Mouse (Mus musculus) brown adipose tissue, adult 24 weeks (tissue): ENCODE data around the gene Tmem181a. TPM values are rescaled to one million over a fixed set of nuclear protein-coding genes. Genes with fewer than 3 reads are reported as not detected.
"Not testable (repeated sequence)": the region's sequence is repeated elsewhere in the genome, so short reads cannot be mapped to it uniquely, and the experiment has no call there.

Experiments
- H3K27ac ChIP-seq: fragments of 200-500 bp; replicated peaks from 2 replicates; pipeline ENCODE4 v1.5.1; 2012; ENCODE audit warnings: low read depth, mild to moderate bottlenecking, low read length
- H3K4me1 ChIP-seq: fragments of 200-500 bp; 2 replicates; pipeline ENCODE4 v1.6.1; 2012; ENCODE audit warnings: low read length, mixed read lengths; ENCODE audit not compliant: control insufficient read depth, insufficient read depth, insufficient read length
- H3K4me3 ChIP-seq: fragments of 200-500 bp; 2 replicates; pipeline ENCODE4 v1.5.1; 2012; ENCODE audit warnings: low read depth, mild to moderate bottlenecking, low read length, moderate library complexity; ENCODE audit not compliant: insufficient read depth
- polyA plus RNA-seq: library from polyadenylated mRNA; stranded (reverse); fragments of >200 nt; gene quantifications from 2 replicates; pipeline ENCODE4 v1.2.4, GENCODE M21; 2012; ENCODE audit not compliant: missing spikeins, insufficient read depth, insufficient read length

Gene Tmem181a
- polyA plus RNA-seq, 1 experiment, result 4.2 TPM

DNA sequence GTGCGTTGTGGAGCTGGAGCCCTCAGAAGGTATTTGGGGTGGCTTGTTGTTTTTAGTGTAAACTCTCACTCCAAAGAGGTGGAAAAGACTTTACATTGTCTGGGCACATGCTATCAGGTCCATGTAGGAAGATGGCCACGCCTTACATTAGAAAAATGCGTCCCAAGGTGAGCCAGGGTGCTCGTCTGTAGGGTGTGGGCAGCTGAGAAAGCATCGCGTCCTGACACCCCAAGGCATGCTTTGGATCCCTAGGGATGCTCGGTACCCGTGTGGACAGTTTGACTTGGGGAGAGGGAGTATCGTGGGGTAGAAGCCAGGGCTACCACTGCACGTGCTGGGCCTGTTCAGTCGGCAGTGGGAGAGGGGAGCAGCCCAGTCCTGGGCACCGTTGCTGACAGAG, 32.4 kb downstream of the Tmem181a start:
- H3K4me3 ChIP-seq, H3K27ac ChIP-seq, H3K4me1 ChIP-seq: not testable (repeated sequence)

DNA sequence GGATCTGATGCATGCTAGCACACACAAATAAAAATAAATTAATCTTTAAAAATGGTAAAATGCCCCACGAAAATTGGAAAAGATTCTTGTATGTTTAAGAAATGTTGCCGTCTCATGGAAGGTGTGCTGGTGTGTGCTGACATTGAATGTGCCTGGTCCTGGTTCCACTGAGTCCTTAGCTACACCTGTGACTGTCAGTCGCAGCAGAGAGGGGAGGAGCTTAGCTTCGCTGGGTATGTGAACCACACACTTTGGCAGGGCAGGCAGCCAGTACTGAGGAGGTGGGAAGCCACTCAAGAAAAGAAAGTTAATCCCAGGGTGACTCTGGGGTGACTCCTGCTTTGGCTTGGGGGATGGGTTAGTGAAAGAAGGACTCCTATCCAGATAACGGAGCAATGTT, 37.2 kb downstream of the Tmem181a start:
- H3K27ac ChIP-seq, H3K4me1 ChIP-seq, H3K4me3 ChIP-seq: not testable (repeated sequence)

DNA sequence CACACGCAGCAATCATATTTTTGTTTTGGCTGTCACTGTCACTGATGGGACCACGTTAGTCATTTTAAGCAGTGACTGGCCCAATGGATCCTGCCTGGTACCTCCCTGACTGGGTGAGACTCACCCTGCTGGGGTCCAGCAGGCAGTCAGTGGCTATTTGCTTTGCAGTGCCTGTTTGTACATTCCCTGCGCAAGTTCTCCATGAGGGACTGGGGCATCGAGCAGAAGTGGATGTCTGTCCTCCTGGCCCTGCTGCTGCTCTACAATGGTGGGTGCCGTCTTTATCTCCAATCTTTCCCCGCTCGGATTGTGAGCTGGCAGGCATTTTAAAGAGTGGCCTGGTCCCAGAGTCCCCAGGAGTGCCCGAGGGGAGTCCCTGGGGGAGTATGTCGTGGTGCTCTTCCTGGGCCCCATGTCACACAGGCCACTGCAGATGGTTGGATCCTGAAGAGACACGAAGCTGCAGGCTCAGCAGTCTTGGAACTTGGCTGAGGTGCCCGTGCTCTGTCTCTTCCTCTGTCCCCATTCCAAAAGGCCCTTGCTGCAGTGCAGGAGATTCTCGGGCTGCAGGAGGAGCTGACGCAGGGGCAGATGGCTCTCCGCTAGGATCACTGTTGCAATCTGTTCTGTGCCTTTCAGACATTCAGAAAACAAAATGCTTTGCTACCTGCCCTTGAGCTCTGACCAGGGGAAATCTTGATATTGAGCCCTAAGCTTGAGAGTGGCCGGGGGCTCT, 40.6 kb downstream of the Tmem181a start:
- not testable (repeated sequence) for H3K4me3 ChIP-seq, H3K4me1 ChIP-seq, H3K27ac ChIP-seq

DNA sequence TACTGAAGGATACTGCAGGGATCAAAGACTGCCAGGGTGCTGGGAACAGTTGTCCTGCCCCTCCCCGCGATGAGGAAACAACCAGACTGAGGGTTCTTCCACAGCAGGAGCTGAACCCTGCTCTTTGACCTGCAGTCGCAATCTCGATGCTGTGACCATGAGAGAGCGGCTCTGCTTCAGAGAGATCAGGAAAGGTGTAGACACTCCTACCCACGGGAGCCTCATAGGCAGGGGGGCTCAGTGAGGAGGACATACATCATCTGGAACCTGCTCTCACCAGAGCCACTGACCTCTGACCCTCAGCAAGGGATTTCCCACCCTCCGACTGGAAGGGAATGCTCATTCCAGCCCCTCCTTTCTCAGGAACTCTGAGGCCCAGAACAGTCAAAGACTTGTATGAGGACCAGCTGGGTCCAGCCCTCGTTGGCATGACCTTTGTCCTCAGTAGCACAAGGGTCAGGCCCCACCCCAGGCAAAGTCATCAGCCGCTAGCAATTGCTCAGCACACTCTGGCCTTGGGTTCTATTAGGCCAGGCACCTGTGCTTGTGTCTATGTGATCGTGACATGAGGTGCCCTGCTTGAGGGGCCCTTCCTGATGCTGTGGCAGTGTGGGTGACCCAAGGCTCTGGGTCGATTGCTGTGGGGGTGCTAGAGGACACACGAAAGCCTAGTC, 43.7 kb downstream of the Tmem181a start:
- not testable (repeated sequence) for H3K27ac ChIP-seq, H3K4me3 ChIP-seq, H3K4me1 ChIP-seq

DNA sequence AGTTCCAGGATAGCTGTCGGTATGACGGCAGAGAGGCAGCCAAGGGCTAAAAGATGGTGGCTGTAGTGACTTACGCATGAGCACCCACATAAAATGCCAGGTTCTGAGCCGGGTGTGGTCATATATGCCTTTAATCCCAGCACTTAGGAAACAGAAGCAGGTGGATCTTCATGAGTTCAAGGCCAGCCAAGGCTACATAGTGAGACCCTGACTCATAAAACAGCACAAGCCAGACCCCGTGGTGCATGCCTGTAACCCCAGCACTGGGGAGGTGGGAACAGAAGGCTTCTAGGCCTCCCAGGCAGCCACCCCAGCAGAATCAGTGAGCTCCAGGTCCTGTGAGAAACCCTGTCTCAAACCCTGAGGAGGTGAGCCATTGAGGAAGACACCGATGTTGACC, 48.2 kb downstream of the Tmem181a start:
- H3K4me3 ChIP-seq, H3K4me1 ChIP-seq, H3K27ac ChIP-seq: not testable (repeated sequence)

DNA sequence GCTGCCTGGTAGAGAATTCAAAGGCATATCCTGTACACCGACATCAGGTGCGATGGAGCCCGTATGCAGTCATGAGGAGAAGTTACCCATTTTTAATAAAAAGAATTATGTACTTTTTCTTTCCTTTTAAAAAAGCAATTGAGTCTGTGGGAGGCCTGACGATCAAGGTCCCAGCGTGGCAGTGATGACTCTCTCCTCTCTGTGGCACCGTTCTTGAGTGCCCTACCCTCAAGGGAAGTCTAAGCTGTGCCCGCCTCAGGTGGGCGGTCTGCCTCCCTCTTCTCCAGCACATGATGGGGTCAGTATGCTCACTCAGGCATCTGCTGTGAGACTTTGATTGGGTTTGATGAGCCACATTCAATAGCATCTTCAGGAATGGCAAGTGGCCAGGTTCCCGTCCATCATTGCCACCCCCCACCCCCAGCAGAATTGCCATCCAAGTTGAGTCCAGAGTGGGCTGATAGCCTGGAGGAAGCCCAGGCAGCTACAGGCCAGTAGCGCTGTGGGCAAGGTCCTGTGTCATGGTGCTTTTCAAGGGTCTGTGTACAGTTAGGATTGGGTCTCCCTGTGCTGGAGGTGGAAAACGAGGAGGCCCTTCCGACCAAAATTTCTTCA, 49.1 kb downstream of the Tmem181a start:
- not testable (repeated sequence) for H3K4me1 ChIP-seq, H3K4me3 ChIP-seq, H3K27ac ChIP-seq

DNA sequence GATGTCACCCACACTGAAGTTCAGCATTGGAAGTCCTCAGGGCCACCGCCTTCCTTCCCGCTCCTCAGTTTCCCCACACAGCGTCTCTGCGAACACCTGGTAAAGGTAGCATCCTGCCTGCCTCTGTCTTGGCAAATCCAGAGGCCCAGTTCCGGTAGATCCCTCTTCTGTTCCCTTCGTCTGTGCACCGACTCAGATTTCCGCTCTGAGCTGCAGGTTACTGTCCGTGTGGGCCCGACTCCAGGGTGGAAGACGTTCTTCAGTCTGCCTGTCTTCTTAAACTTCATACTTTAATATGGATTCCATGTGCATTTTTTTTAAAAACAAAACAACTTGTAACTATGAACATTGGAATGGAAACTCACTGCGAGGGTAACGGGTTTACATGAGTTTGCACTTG, 49.8 kb downstream of the Tmem181a start:
- not testable (repeated sequence) for H3K4me1 ChIP-seq, H3K4me3 ChIP-seq

DNA sequence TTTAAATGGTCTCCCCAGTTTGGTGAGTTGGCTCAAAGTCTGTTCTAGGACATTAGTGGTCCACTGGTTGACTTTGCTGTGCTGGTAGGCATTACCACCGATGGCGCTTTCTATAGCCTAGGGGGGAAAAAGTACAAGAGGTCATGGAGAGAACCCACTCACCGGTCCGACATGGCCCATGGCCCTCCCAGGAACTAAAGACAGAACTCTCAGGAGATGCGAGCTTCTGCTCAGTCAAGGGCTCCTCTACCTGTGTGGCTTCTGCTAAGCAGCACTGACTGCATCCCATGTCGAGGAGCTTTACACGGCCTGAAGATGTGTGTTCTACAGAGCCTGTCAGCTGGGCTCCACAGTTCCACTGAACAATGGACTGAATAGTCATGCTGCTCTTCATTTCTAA, 55.1 kb downstream of the Tmem181a start:
- H3K27ac ChIP-seq, H3K4me3 ChIP-seq, H3K4me1 ChIP-seq: not testable (repeated sequence)

More for the DNA sequence above, 49.8 kb downstream of the Tmem181a start:
- not testable (repeated sequence) for H3K27ac ChIP-seq

DNA sequence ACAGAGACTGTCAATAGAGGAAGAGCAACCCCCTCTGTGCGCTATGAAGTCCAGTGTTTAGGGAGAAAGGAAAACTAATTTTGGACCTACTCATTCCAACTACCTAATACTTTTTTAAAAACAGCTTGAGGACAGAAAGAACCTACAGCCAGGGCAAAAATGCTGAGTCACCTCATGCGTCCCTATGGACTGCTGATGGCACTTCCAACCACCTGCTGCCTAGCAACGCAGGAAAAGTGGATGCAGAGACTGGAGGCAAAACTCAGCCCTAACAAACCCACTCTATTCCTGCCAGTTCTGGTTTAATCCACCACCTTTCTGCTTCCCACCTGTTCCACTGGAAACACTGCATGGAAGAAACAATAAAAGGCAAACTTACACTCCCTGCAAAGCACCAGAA, 56.1 kb downstream of the Tmem181a start:
- H3K27ac ChIP-seq, H3K4me1 ChIP-seq, H3K4me3 ChIP-seq: not testable (repeated sequence)

DNA sequence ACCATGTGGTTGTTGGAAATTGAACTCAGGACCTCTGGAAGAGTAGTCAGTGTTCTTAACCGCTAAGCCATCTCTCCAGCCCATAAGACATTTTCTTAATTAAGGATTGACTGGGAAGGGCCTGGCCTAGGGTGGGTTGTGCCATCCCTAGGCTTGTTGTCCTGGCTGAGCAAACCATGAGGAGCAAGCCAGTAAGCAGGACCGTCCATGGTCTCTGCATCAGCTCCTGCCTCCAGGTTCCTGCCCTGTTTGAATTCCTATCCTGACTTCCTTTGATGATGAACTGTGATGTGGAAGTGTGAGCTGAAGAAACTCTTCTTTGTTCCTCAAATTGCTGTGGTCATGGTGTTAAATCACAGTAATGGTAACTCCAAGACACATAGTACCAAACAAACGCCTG, 57.8 kb downstream of the Tmem181a start:
- not testable (repeated sequence) for H3K4me1 ChIP-seq, H3K4me3 ChIP-seq, H3K27ac ChIP-seq

DNA sequence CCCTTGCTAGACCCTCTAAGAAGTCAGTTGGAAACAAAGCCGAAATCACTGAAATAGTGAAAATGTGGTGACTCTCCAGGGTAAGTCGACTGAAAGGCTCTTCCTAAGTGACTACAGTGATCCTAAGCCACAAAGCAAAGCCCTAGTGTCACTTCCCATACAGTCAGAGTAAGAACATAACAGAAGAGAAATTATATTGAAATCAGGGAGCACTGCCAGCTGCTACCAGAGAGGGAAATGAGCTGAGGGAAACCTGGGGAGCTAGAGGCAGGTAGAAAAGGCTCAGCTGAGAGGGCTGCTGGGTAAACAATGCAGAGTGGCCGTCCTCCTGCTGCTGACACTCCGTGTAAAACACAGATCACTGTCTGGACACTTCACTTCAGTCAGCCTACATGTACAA, 59.0 kb downstream of the Tmem181a start:
- H3K27ac ChIP-seq, H3K4me3 ChIP-seq, H3K4me1 ChIP-seq: not testable (repeated sequence)

DNA sequence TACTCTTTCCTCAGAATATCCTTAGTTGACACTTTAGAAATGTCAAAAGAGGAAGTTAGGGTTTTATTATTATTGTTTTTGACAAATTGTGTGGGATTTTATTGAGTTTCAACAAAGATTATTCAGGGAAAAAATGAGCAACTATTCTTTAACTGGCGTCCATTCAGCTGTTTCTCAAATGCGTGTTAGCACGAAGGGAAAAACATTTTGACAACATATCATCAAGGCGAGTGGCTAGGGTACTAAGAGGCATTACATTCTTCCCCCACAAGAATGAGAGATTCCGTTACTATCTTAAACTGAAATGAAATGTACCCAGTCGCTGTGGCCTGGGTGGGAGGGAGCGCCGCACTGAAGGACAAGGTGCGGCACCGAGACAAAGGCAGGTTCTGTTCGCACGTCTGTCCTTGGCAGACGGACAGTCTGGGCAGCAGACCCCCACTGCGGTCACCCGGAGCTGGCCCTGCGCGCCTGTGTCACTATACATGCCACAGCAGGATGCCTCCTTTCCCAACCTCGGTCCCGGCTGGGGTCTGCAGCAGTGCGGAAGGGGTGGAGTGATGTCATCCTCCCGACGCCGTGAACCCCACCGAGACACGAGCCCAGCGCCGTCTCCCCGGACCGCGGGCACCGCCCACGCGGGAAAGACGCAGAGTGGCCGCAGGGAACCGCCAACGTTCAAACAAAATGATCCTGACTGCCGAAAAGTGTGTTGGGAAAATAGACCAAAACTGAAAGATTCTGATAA, 59.9 kb downstream of the Tmem181a start:
- not testable (repeated sequence) for H3K27ac ChIP-seq, H3K4me1 ChIP-seq
- H3K4me3 ChIP-seq, result peak overlapping the region; percentile 56

DNA sequence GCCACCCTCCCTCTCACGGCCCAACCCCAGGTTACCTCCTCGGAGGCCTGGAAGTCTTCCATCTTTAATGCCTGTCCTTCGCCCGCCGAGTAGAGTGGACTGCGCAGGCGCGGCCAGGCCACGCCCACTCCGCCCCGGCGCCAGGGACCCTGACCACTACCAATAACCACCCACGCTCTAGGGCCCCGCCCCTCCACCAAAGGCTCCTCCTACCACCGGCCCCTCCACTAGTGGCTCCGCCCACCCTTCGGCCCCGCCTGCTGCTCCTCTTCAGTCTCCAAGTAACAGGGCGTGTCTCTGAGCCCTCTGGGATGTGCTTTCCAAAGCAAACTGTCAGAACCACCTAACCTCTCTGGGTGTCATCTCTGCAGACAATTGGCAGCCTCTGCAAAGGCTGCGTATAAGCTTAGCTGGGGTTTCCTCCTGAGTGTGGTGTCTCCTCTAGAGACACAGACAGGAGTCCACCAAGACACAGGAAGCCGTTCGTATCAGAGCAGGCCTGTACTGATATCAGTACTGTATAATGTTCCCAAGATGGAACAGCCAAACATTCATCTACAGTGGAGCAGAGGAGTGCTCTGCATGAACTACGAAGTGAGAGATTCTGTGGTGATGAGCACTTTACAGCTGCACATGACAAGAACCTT, 60.8 kb downstream of the Tmem181a start, which contains the start of gene Dynlt1a:
Gene Dynlt1a (minus strand): TSS at position 162 of the 647 bp plus-strand sequence.
- peak within 1 kb of the TSS; percentile 56 for H3K4me3 ChIP-seq
- H3K4me1 ChIP-seq, H3K27ac ChIP-seq: not testable (repeated sequence)

DNA sequence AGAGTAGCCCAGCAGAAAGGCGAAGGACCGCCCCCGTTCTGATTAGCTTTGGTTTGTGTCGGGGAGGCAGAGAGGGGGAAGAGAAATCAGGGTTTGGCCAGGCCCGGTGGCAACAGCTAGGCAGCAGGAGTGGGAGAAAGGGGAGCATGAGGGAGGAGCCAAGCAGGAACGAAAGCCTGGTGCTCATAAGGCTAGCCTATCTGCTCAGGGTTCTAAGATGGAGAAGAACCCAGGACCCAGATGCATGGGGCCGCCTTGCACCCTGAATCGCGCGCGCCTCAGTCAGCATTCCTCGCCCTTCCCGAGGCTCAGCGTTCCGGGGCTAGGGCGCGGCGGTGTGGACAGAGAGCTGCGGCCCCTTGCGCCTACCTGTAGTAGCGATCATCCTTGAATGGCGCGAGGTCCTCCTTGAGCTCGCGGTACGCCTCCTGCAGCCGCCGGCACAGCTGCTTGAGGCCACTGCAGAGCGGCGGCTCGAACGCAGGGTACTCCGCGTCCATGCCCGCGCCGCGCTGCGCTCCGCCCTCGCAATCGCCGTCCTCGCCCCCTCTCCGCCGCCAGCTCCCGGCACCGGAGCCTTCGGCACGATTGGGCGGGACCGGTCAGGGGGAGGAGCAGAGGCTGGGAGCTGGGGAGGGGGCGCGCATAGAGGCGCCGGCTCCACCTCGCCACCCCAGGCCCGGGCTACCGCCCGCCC, 64.6 kb downstream of the Tmem181a start:
- not testable (repeated sequence) for H3K4me3 ChIP-seq, H3K4me1 ChIP-seq, H3K27ac ChIP-seq
